Mouse (Mus musculus): Measurements from ENCODE around the gene Lypd6b.

DNA sequence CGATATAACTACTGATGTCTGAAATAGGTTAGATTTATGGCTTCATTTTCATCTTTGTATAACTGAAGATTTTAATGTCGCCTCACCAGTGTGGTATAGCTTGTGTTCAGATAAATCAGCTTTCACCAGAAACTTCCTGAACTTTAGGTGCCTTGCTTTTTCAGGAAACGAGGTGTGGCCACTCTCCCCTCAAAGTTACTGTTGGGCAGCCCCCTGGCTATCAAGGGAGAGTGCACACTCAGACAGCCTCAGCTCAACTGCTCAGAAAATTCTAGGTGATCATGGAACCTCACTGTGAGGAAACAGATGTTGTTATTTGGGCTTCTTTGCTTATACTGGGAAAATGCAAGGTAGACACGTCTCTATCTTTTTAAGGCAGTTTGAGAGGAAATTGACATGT lies 25.7 kb downstream of the Lypd6b start:
- TF ChIP-seq CTCF (IDR thresholded peaks at IDR 0.05; ENCODE audit: low read depth, low read length) (no peak), GATA1 (IDR thresholded peaks at IDR 0.05; ENCODE audit: borderline replicate concordance, low read length) (no peak), POLR2AphosphoS5 (IDR thresholded peaks at IDR 0.05; ENCODE audit: insufficient replicate concordance, low read depth, low read length) (no peak), TAL1 (conservative IDR thresholded peaks at IDR 0.05; ENCODE audit: low read depth, low read length) (no peak), GATA2 (IDR thresholded peaks at IDR 0.05; ENCODE audit: borderline replicate concordance, low read depth, low read length) (no peak)

All from G1E (cell line).